Mouse (Mus musculus) right cerebral cortex, postnatal 14 days (tissue): ENCODE results near the gene Myo3b.
"Not testable (repeated sequence)": the region's sequence is repeated elsewhere in the genome, so short reads cannot be mapped to it uniquely, and the experiment has no call there.

Source experiments
- DNase-seq: peaks from one replicate; pipeline ENCODE4 v3.0.0; 2022

Myo3b gene

GRCm38 (mm10) chr2:70201796-70202555 lies 163.1 kb downstream of the Myo3b start:
- no peak for DNase-seq

- no peak for DNase-seq
Measured at GRCm38 (mm10) chr2:70202578-70203167, 163.7 kb downstream of the Myo3b start.

DNA sequence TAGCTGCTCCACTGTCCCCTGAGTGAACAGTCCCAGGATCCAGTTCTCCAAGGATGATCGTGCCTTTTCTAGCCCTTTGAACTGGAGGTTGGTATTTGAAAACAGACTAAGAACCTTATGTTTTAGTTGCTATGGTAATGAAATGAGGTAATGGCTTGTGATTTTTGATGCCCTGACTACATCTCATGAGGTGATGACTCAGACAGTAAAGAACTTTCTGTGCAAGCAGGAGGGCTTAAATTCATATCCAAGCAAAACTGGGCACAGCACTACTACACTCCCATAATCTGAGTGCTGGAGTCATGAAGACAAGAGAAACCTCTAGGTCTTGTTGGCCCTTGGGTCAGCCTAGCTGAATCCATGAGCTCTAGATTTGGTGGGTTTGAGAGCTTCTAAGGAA lies 169.5 kb downstream of the Myo3b start:
- no peak for DNase-seq

GRCm38 (mm10) chr2:70209790-70210189 lies 170.9 kb downstream of the Myo3b start:
- DNase-seq = no peak

- peak; percentile 30 for DNase-seq
Measured at GRCm38 (mm10) chr2:70210427-70211332, 171.8 kb downstream of the Myo3b start.

- no peak for DNase-seq
Measured at GRCm38 (mm10) chr2:70214401-70214800, 175.5 kb downstream of the Myo3b start.

DNA sequence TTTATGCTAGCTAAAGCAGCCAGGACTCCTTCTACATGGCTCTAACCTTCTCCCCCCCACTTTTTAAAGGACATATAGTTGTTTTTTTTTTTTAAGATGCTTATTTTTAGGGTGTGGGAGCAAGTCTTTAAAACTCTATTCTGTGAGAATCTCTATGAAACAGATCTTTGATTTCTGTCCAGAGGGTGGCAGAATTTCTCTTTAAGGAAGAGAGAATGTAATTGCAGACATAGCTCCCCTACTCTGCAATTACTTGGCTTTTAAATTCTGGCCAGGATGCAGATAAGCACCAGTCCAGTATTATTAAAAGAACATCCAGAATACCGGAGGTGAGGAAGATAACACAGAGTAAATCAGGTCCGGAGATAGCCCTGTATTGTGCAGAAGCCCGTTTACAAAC lies 178.9 kb downstream of the Myo3b start:
- no peak for DNase-seq

DNA sequence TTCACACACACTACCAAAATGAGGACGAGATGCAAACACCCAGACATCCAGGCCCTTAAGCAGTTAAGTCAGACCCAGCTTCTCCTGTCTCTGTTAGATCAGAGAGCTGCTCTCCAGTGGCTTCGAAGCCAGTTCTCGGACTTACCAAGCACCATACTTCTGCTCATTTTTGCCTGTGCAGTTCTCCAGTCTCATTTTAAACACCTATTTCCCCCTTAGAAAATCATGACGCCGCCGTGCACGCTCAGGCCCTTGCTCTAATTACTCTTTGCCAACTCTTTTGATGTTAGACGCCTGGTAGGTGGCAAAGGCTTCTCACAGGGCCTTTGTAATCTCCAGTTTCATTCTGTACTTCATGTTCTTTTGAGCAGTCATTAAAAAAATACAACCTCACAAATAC lies 179.5 kb downstream of the Myo3b start:
- no peak for DNase-seq

GRCm38 (mm10) chr2:70226679-70227078 lies 187.8 kb downstream of the Myo3b start:
- DNase-seq = no peak

- DNase-seq = not testable (repeated sequence)
Measured at GRCm38 (mm10) chr2:70234450-70234849, 195.5 kb downstream of the Myo3b start.

GRCm38 (mm10) chr2:70245981-70246380 lies 207.1 kb downstream of the Myo3b start:
- no peak for DNase-seq

DNA sequence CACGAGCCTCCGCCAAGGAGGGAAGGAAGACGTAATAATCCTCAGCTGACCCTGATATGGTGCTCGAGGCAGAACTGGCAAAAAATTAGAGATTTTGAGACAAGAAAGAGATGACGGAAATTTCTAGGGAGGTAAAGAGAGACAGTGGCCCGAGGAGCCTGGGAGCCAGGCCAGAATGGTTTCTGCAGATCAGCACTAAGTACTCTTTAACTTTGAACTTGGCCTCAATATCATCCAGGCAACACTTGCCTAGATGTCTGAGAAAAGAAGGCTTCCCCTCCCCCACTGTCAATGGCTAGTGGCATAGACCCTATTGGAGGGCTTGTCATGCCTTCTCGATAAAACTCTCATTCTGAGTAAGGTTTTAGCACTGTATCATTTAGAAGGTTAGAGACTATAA lies 209.7 kb downstream of the Myo3b start:
- no peak for DNase-seq

DNA sequence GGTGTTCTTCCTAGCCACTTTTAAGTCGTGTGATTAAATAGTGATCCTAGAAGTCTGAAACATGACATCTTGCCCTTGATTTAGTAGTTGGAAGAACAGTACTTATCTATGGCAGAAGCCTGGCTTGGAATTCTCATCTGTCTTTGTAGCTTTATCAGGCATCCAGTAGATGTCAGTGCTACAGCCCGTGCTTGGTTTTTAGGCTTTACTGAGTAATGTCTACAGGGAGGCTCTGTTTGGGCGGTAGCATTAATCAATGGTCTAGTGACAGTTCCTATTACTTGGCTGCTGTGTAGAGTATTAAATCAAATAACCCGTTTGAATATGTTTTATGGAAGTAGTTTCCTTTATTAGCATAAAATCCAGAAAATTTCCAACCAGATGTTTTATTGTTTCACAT lies 210.9 kb downstream of the Myo3b start:
- DNase-seq = no peak

- DNase-seq = no peak
Measured at GRCm38 (mm10) chr2:70251256-70251655, 212.3 kb downstream of the Myo3b start.

DNA sequence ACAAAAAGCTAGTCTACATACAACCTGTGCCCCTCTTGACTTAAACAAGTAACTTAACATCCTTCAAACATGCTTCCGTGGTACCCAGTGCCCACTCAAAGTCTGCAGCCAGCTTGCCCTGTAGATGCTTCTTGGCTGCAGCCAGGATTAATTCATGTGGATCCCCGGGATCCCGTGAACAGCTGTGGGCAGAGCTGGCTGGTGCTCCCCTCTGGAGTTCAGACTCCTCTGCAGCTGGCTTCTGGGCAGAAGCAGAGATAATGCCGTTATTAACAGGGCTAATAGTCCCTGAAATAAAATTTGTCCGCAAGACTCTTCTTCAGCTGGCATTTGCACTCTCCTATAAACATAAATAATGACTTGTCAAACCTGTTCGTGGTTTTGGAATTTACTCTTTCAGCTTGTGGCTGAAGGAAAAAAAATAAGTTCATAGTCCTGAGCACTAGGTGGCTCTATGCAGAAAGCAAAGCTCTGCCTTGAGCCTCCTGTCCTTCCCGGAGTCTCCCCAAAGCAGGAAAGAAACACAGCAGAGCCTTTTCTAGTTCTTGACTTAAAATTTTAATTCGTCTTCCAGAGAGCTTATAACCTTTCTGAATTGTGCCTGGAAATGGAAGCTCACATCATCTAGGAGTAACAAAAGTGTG lies 220.6 kb downstream of the Myo3b start:
- DNase-seq = peak; percentile 17

- DNase-seq = no peak
Measured at GRCm38 (mm10) chr2:70260646-70261195, 221.8 kb downstream of the Myo3b start.

GRCm38 (mm10) chr2:70261703-70262564 lies 223.0 kb downstream of the Myo3b start:
- DNase-seq = no peak

DNA sequence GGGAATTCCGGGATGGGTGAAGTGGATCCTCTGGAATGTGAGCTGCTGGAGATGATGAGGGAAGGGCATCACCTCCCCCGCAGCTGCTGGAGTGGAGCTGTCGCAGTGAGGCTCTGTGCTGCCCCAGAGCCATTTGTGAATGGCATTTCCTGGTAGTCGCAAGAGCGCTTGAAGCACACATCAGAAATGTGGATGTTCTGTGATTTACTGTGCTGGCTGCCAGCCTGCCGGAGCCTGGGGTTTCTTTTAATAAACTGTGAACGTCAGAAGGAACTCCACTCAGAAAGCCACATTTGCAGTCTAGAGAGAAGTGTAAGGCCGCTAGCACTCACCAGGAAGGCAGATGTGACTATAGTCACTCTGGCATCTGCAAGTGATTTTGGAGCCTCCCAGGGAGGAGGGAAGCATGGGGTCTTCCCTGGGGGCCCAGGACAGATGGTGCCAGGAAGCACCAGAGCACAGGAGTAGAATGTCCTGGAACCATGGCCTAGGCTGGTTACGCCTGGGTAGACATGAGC lies 223.7 kb downstream of the Myo3b start:
- peak; percentile 31 for DNase-seq

DNA sequence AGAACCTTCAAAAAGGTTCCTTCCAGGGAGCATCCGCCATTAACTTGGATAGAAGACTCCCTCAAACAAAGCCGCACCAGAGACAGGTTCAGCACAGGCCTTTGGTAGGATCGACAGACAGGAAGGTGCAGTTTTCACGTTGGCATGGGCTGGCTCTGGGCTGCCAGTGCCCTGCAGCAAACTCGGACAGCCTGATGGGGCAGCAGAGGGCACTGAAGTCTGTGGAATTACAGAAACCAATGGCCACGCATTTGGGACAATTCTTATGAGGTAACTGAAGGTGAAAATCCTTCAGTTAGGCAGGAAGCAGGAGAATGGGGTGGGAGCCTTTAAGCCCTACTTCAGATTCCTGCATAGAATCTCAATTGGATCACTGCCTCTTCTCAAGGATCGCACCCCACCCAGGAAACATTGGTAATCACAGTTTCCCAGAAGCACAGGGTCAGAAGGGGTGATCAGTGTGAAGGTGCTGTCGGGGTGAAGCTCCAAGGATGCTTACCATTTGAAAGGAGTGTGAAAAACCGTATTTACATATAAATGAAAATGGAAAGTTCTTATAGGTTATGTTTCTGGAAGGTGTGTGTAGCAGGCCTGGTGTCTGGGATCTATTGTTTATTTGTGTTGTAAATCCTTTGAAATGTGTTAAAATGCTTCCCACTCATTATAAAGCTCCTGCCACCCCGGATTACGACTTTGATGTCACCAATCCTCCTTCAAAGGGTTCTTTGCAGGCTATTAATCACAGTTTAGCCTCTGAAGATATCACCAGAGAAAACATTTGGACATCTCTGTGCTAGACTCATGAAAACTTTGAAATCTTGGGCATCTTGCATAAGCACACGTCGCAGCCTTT lies 239.7 kb downstream of the Myo3b start:
- DNase-seq = peak; percentile 15

DNA sequence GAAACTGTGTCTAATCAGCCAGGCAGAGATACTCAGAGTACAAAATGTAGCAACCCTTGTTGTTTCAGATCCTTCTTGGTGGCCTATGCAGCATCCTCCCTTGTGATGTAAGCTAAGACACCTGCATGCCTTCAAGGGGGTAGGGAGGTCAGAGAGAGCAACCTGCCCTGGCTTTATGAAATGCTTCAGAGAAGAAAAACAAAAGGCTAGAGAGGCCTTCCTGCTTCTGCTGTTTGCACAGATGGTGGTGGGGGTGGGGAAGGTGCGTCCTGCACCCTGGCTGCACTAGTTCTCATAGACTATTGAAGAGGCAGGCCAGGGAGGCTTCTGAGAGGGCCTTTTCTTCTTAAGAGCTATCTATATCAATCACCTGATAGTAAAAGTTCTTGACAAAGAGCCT lies 245.2 kb downstream of the Myo3b start:
- no peak for DNase-seq

GRCm38 (mm10) chr2:70291063-70291462 lies 252.1 kb downstream of the Myo3b start:
- no peak for DNase-seq
